Mouse (Mus musculus): ENCODE data around the gene Crtam.

The Crtam gene

DNA sequence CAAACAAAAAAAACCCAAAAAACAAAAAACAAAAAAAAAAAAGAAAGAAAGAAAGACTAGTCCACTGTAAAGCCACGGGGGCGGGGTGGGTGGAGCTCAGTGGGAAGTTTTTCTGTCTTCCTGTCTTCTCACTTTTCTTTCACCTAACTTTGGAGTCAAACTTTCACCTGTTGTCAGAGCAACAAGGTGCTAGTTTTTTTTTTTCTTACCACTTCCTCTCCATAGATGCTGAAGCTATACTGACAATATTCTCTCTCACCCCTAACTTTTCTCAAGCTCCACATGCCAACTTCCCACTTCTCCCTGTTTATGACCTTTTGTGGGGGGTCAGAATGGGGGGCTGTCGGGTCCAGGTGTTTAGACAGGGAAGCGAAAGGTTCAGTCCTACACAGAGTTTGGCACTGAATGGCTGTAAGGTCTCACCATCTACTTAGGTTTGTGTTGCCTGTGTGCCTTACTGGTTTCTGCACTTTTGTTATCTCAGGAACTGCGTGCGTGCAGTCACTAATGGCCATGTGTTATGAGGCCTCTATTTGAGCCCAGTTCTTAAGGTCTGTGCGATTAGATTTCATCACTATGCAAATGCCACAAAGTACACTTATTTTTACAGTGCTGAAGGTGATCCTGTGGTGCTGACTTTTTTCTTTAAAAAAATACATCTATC, 7.2 kb downstream of the Crtam start:
- no peak for DNase-seq

DNA sequence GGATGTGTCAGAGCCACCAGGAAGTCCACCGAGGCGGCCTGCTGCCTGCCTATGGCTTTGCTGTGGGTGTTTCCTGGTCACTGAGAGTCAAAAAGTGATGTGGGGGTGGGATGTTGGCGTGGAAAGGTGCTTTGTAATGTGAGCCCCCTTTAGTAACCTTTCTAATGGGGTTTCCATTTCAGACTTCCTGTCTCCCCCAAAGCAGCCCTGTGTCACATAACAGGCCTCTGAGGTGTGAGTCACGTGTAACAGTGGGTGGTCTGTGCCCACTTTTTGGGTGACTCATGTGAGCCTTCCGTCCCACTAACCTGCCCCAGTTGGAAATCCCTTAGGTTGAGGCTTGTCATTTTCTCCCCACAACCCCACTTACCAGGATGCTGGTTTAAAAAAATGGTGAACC, 10.4 kb downstream of the Crtam start:
- no peak for DNase-seq

DNA sequence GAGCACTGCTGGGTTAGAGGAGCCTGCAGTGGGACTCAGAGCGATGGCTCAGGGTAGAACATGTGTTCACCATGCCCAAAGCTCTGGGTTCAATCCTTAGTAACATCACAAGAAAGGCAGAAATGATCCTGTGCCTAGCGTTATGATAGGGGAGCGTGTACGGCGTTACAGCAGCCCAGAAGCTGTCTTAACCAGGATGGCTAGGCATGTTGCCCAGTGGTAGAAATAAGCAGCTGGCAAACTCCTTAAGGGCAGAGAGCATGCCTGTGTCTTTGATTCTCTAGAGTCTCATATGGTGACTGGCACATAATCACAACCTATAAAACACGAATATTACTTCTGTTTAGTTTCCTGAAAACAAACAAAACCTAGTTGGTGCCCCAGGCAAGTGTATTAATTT, 12.9 kb downstream of the Crtam start:
- no peak for DNase-seq

- DNase-seq = peak; percentile 79
These were observed 14.4 kb downstream of the Crtam start for GRCm38 (mm10) chr9:40989940-40990588.

DNA sequence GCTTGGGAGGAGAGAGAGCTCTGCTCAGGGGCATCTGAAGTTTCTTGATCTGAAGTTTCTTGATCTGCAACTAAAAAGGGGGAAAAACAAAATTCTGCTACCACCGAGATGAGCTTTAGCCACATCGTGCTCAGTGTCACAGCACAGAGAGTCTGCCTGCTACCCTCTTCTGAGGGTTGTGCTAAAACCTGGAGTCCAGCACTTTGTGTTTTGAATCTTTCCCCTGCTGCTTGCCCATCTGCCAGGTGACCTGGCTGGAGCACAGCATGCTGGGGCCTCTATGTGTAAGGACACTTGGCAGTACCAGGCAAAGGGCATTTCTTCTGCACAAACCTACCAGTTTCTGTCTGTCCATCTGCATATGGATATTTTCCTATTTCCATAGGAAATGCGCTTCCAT, 20.1 kb downstream of the Crtam start:
- DNase-seq = peak; percentile 89

GRCm38 (mm10) chr9:40983758-40984157, 20.7 kb downstream of the Crtam start:
- DNase-seq = no peak

DNA sequence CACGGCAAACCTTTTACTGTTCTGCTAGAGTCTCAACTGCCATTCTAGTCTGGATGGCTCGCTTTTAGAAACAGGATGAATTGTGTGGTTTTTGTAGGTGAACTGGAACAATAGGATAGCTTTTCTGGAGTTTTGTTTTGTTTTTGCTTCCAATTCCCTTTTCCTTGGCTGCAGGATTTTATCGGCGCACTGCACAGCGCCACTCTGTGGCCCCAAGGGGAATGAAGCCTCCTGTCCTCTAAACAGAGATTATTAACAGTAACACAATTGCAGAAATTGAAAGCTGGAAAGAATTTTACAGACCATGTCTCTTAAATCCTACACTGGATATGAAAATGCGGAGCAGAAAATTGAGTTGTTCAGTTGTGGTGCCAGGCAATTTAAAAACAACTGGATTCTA, 21.9 kb downstream of the Crtam start:
- peak; percentile 52 for DNase-seq

DNA sequence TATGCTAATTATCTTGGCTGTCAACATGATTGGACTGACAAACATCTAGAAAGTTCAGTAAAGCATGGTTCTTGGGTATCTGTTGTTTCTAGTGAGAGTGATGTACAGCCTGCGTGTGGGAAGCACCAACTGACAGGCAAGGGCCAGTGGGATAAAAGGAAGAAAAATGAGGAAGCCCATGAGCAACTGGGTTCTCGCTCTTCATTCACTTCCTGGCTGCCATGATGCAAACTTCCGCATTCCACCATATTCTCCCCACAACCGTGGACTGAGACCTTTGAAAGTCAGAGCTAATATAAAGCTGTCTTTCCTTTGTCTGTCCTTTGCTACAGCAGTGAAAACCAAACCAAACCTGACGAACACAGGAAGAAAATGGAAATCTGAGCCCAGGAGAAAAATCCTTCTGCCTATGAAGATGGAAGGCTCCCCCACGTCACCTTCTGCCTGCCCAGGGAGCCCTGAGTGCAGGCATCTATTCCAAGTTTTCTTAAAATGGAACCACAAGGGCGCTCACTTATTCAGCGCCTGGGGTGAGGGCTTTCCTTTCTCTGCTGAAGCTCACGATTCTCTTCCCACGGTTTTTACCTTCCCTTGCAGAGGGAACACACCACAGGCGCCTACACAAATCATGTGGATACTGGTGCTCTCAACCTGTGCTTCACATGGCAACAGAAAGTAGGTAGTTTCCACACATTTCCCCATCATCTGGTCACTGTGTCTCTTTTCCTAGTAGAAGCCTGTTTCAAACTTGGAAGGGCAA, 30.2 kb downstream of the Crtam start:
- DNase-seq = no peak

GRCm38 (mm10) chr9:40964418-40964714, 40.1 kb downstream of the Crtam start:
- DNase-seq = no peak

GRCm38 (mm10) chr9:40963586-40964417, 40.6 kb downstream of the Crtam start, which contains the start of gene Jhy:
Gene Jhy (minus strand): TSS chr9:40964118.
- no peak for DNase-seq

- DNase-seq = no peak
These were observed 43.0 kb downstream of the Crtam start for GRCm38 (mm10) chr9:40961401-40961800.

- DNase-seq = no peak
These were observed 55.3 kb downstream of the Crtam start for GRCm38 (mm10) chr9:40949039-40949615.

GRCm38 (mm10) chr9:40948473-40948872, 56.0 kb downstream of the Crtam start:
- no peak for DNase-seq

- no peak for DNase-seq
These were observed 57.3 kb downstream of the Crtam start for GRCm38 (mm10) chr9:40947131-40947530.

- DNase-seq = no peak
These were observed 67.0 kb downstream of the Crtam start for GRCm38 (mm10) chr9:40937425-40937824.

DNA sequence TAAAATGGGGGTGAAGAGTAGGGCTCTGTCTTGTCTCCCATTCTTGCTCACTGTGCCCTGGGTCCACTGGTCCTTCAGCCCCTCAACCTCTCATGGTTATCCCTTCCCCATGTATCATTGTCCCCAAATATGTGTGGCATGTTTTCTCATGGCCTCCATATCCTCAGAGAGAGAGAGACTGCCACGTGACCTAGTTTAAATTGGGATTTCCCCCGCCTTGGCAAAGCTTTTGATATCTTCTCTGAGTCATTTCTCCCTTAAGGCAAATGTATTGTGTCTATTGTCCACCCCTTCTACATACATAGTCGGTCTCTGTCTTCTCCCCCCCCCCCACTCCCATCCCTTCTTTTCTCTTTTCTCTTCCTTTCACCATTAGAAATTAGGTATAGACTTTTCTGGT, 71.1 kb downstream of the Crtam start:
- no peak for DNase-seq

DNA sequence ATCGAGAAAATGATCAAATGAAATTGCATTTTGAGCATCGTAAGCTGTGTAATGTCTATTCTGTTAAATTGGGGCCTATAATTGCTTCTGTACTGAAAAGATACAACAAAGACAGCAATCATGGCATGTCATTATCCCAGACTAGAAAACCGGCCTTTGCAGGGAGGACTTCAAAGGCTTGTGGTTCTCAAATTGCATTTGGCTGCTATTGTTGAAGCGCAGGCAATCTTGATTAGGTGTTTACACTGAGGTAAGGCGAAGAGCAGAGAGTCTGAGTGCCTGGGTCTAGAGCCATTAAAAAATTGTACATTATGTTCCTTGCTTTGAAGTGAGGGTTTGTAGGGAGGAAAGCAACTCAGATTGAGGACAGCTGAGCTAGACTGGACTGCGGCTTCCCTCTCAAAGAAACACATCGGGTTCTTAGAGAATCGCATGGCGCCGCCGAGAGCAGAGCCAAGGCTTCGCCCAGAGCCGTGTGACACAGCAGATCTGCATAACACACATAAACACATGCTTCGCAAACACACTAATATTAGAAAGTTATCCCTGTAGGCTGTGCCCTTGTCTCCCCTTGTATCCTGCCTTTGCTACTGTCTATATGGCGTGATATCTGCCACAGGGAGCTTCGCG, 77.0 kb downstream of the Crtam start:
- DNase-seq = no peak

Measured in cerebellum, adult 8-10 months (tissue).